Mouse (Mus musculus) liver, embryonic 14.5 days (tissue): ENCODE measurements around the gene Kcnj3. TPM values are rescaled to one million over a fixed set of nuclear protein-coding genes. Genes with fewer than 3 reads are reported as not detected.

Source experiments
- ATAC-seq: fragments of 200-750 bp; cut with Nextera tagmentation; 2 replicates; pipeline ENCODE4 v1.8.0; 2017; ENCODE audit warnings: moderate number of reproducible peaks, mild to moderate bottlenecking, moderate library complexity; ENCODE audit not compliant: insufficient read depth
- DNase-seq, 3 experiments: peaks; one replicate each; pipeline ENCODE4 v3.0.0-alpha.2; 2012 to 2013; ENCODE audit warnings: low read depth in 3 of 3, low spot score in 3 of 3
- H3K27ac ChIP-seq: fragments of 300-500 bp; sonication (generic); 2 replicates; pipeline ENCODE4 v1.5.1; 2014; ENCODE audit warnings: moderate library complexity, mild to moderate bottlenecking, control low read depth, inconsistent platforms
- H3K27me3 ChIP-seq: fragments of 300-500 bp; sonication (generic); 2 replicates; pipeline ENCODE4 v1.6.1; 2014; ENCODE audit warnings: mild to moderate bottlenecking, low read length, moderate library complexity; ENCODE audit not compliant: control insufficient read depth, insufficient read depth
- H3K36me3 ChIP-seq: fragments of 300-500 bp; sonication (generic); replicated peaks from 2 replicates; pipeline ENCODE4 v1.6.1; 2014; ENCODE audit warnings: low read depth; ENCODE audit not compliant: control insufficient read depth, insufficient read depth
- H3K4me1 ChIP-seq, 2 experiments: fragments of 200-500 bp in 1 of 2; fragments of 300-500 bp in 1 of 2; sonication (generic) in 1 of 2; replicated peaks; 2 replicates each; pipeline ENCODE4 v1.6.1; 2012 to 2014; ENCODE audit warnings: antibody characterized with exemption in 1 of 2, inconsistent platforms in 1 of 2, low read length in 1 of 2; ENCODE audit not compliant: control insufficient read depth in 2 of 2, insufficient read depth in 2 of 2
- H3K4me2 ChIP-seq: fragments of 300-500 bp; sonication (generic); 2 replicates; pipeline ENCODE4 v1.6.1; 2014; ENCODE audit warnings: low read depth, mild to moderate bottlenecking, control low read depth, moderate library complexity
- H3K4me3 ChIP-seq, 2 experiments: fragments of 200-500 bp in 1 of 2; fragments of 300-500 bp in 1 of 2; sonication (generic) in 1 of 2; 2 replicates each; pipeline ENCODE4 v1.5.1; 2012 to 2014; ENCODE audit warnings: low read depth in 2 of 2, low read length in 2 of 2, mild to moderate bottlenecking in 2 of 2, control low read depth in 1 of 2, inconsistent platforms in 1 of 2, moderate library complexity in 1 of 2; ENCODE audit not compliant: insufficient read depth in 1 of 2
- H3K9ac ChIP-seq: fragments of 300-500 bp; sonication (generic); replicated peaks from 2 replicates; pipeline ENCODE4 v1.6.1; 2014; ENCODE audit warnings: mild to moderate bottlenecking, control low read depth, moderate library complexity
- H3K9me3 ChIP-seq: fragments of 300-500 bp; sonication (generic); 2 replicates; pipeline ENCODE4 v1.6.1; 2016; ENCODE audit warnings: low read length, mixed read lengths; ENCODE audit not compliant: control insufficient read depth
- CTCF ChIP-seq: IDR thresholded peaks from 2 replicates; pipeline ENCODE4 v1.5.1; 2016; ENCODE audit warnings: antibody characterized with exemption, low read depth, control low read depth
- EP300 ChIP-seq: IDR thresholded peaks from 2 replicates; pipeline ENCODE4 v1.6.1; 2016; ENCODE audit warnings: antibody characterized with exemption, low read depth
- WGBS: fragments of 180-500 bp; shearing (Covaris S2); extraction: QIAGEN DNeasy Blood & Tissue Kit; methylation state at CpG from one replicate; pipeline ENCODE4 v1.1.7; 2014; ENCODE audit not compliant: insufficient replicate concordance; 5-methylcytosine and 5-hydroxymethylcytosine counted together
- polyA plus RNA-seq, 2 experiments: library from polyadenylated mRNA; depleted of rRNA in 1 of 2; stranded (reverse) in 1 of 2; unstranded in 1 of 2; fragments of >200 nt; fragmentation: Nextera tagmentation in 1 of 2; extraction: Ambion mirVana in 1 of 2; gene quantifications; 2 replicates each; pipeline versions ENCODE4 v1.2.1 to v1.2.3; 2012 to 2014

Kcnj3 gene
- polyA plus RNA-seq, 2 experiments = 0.02 TPM; not detected in 1

GRCm38 (mm10) chr2:55447298-55447697, 11.5 kb downstream of the Kcnj3 start:
- Histone ChIP-seq H3K4me1 (no peaks in the 10 kb centered on the region), H3K4me3 (no peak overlapping the region), H3K36me3 (no peaks in the 10 kb centered on the region), H3K9me3 (no peaks in the 10 kb centered on the region), H3K27ac (no peak overlapping the region), H3K27me3 (no peaks in the 10 kb centered on the region), H3K4me2 (no peak overlapping the region), H3K9ac (no peak overlapping the region)
- DNase-seq = no peak
- no peak for ATAC-seq
- TF ChIP-seq CTCF (no peak), EP300 (no peak)

GRCm38 (mm10) chr2:55450774-55451173, 15.0 kb downstream of the Kcnj3 start:
- Histone ChIP-seq H3K36me3 (no peaks in the 10 kb centered on the region), H3K4me2 (no peak overlapping the region), H3K9me3 (no peaks in the 10 kb centered on the region), H3K9ac (no peak overlapping the region), H3K27me3 (no peaks in the 10 kb centered on the region), H3K27ac (no peak overlapping the region), H3K4me3 (no peak overlapping the region), H3K4me1 (no peaks in the 10 kb centered on the region)
- 50% methylated on average over 1 of the region's 1 CpGs for WGBS
- TF ChIP-seq CTCF (no peak), EP300 (no peak)
- DNase-seq (no peak), ATAC-seq (no peak)

GRCm38 (mm10) chr2:55459195-55459594, 23.4 kb downstream of the Kcnj3 start:
- DNase-seq = no peak
- 56% methylated on average over 2 of the region's 2 CpGs for WGBS
- H3K27me3 ChIP-seq = no peaks in the 10 kb centered on the region
- no peaks in the 10 kb centered on the region for H3K9me3 ChIP-seq
- no peak overlapping the region for H3K4me3 ChIP-seq
- no peaks in the 10 kb centered on the region for H3K36me3 ChIP-seq
- no peak overlapping the region for H3K9ac ChIP-seq
- no peak overlapping the region for H3K4me2 ChIP-seq
- no peak overlapping the region for H3K27ac ChIP-seq
- TF ChIP-seq EP300 (no peak), CTCF (no peak)
- H3K4me1 ChIP-seq = no peaks in the 10 kb centered on the region
- ATAC-seq = no peak

GRCm38 (mm10) chr2:55469141-55469540, 33.4 kb downstream of the Kcnj3 start:
- no peak for TF ChIP-seq CTCF
- no peak for TF ChIP-seq EP300
- no peaks in the 10 kb centered on the region for H3K4me1 ChIP-seq
- H3K4me3 ChIP-seq = no peak overlapping the region
- WGBS = 50% methylated on average over 2 of the region's 2 CpGs
- no peaks in the 10 kb centered on the region for H3K9me3 ChIP-seq
- H3K36me3 ChIP-seq = no peaks in the 10 kb centered on the region
- no peaks in the 10 kb centered on the region for H3K27me3 ChIP-seq
- DNase-seq (no peak), ATAC-seq (no peak)
- no peak overlapping the region for H3K27ac ChIP-seq
- no peak overlapping the region for H3K9ac ChIP-seq
- H3K4me2 ChIP-seq = no peak overlapping the region

- no peak for TF ChIP-seq EP300
- no peak for TF ChIP-seq CTCF
Observed at GRCm38 (mm10) chr2:55470006-55470405, 34.2 kb downstream of the Kcnj3 start.

GRCm38 (mm10) chr2:55479511-55479910, 43.7 kb downstream of the Kcnj3 start:
- no peak overlapping the region for H3K9ac ChIP-seq
- ATAC-seq (no peak), DNase-seq (no peak)
- no peaks in the 10 kb centered on the region for H3K27me3 ChIP-seq
- no peak overlapping the region for H3K4me3 ChIP-seq
- no peak overlapping the region for H3K27ac ChIP-seq
- no peaks in the 10 kb centered on the region for H3K36me3 ChIP-seq
- H3K9me3 ChIP-seq = no peaks in the 10 kb centered on the region
- no peak overlapping the region for H3K4me2 ChIP-seq
- TF ChIP-seq CTCF = no peak
- no peak for TF ChIP-seq EP300
- 54% methylated on average over 4 of the region's 4 CpGs for WGBS
- H3K4me1 ChIP-seq = no peaks in the 10 kb centered on the region

More at GRCm38 (mm10) chr2:55470006-55470405, 34.2 kb downstream of the Kcnj3 start:
- Histone ChIP-seq H3K9ac (no peak overlapping the region), H3K4me1 (no peaks in the 10 kb centered on the region), H3K9me3 (no peaks in the 10 kb centered on the region), H3K4me3 (no peak overlapping the region), H3K27me3 (no peaks in the 10 kb centered on the region), H3K27ac (no peak overlapping the region), H3K4me2 (no peak overlapping the region), H3K36me3 (no peaks in the 10 kb centered on the region)
- DNase-seq (no peak), ATAC-seq (no peak)
- WGBS = 71% methylated on average over 2 of the region's 2 CpGs
